Mouse (Mus musculus): Measurements from ENCODE around the gene Setd7. TPM values are rescaled to one million over a fixed set of nuclear protein-coding genes. Genes with fewer than 3 reads are reported as not detected.

Setd7 gene
- polyA plus RNA-seq, 1 experiment from 2014 or later, result 4.1 TPM

GRCm38 (mm10) chr3:51533573-51533972 lies 27.1 kb downstream of the Setd7 start:
- Histone ChIP-seq H3K27me3 (no peaks in the 10 kb centered on the region), H3K4me1 (replicated peaks) (peaks cover 22% of the 10 kb centered on the region), H3K4me3 (no peak overlapping the region), H3K9ac (no peak overlapping the region), H3K27ac (replicated peaks) (no peak overlapping the region), H3K9me3 (no peaks in the 10 kb centered on the region), H3K36me3 (peaks cover 93% of the 10 kb centered on the region), H3K4me2 (no peak overlapping the region)
- no peak for ATAC-seq (ENCODE audit: low read depth)
- 76% methylated on average over 5 of the region's 5 CpGs for WGBS

- peaks cover 92% of the 10 kb centered on the region for H3K36me3 ChIP-seq
- no peak for ATAC-seq (ENCODE audit: low read depth)
- WGBS, result 42% methylated on average over 5 of the region's 5 CpGs
- H3K27me3 ChIP-seq, result no peaks in the 10 kb centered on the region
- no peak overlapping the region for H3K4me3 ChIP-seq
- no peak overlapping the region for H3K4me2 ChIP-seq
- peak overlapping the region; percentile 79 for H3K27ac ChIP-seq (replicated peaks)
- no peaks in the 10 kb centered on the region for H3K9me3 ChIP-seq
- H3K9ac ChIP-seq, result no peak overlapping the region
- peaks cover 22% of the 10 kb centered on the region for H3K4me1 ChIP-seq (replicated peaks)
Observed at GRCm38 (mm10) chr3:51532282-51532620, 28.4 kb downstream of the Setd7 start.

- H3K9me3 ChIP-seq, result no peaks in the 10 kb centered on the region
- no peaks in the 10 kb centered on the region for H3K27me3 ChIP-seq
- H3K27ac ChIP-seq (replicated peaks), result peak overlapping the region; percentile 79
- H3K4me1 ChIP-seq (replicated peaks), result peaks cover 22% of the 10 kb centered on the region
- ATAC-seq (ENCODE audit: low read depth), result peak; percentile 83
- WGBS, result 63% methylated on average over 13 of the region's 13 CpGs
- peaks cover 93% of the 10 kb centered on the region for H3K36me3 ChIP-seq
- no peak overlapping the region for H3K4me2 ChIP-seq
- H3K9ac ChIP-seq, result no peak overlapping the region
- H3K4me3 ChIP-seq, result no peak overlapping the region
Observed at GRCm38 (mm10) chr3:51531473-51532281, 29.0 kb downstream of the Setd7 start.

- H3K4me1 ChIP-seq (replicated peaks), result peaks cover 9% of the 10 kb centered on the region
- no peak overlapping the region for H3K4me2 ChIP-seq
- no peak for ATAC-seq (ENCODE audit: low read depth)
- H3K27me3 ChIP-seq, result no peaks in the 10 kb centered on the region
- H3K9me3 ChIP-seq, result no peaks in the 10 kb centered on the region
- no peak overlapping the region for H3K4me3 ChIP-seq
- 95% methylated on average over 13 of the region's 13 CpGs for WGBS
- H3K9ac ChIP-seq, result no peak overlapping the region
- H3K36me3 ChIP-seq, result peaks cover 93% of the 10 kb centered on the region
- no peak overlapping the region for H3K27ac ChIP-seq (replicated peaks)
Observed at GRCm38 (mm10) chr3:51526891-51527290, 33.8 kb downstream of the Setd7 start.

GRCm38 (mm10) chr3:51525186-51525785 lies 35.4 kb downstream of the Setd7 start:
- Histone ChIP-seq H3K4me3 (no peak overlapping the region), H3K4me2 (no peak overlapping the region), H3K4me1 (replicated peaks) (0 out of 2 replicates have a peak, but pooled peaks cover 6% of the 10 kb centered on the region), H3K36me3 (peaks cover 92% of the 10 kb centered on the region), H3K27ac (replicated peaks) (no peak overlapping the region), H3K9me3 (no peaks in the 10 kb centered on the region), H3K9ac (no peak overlapping the region), H3K27me3 (no peaks in the 10 kb centered on the region)
- 85% methylated on average over 16 of the region's 16 CpGs for whole genome bisulfite sequencing
- no peak for ATAC-seq (ENCODE audit: low read depth)

GRCm38 (mm10) chr3:51521262-51521661 lies 39.4 kb downstream of the Setd7 start:
- Histone ChIP-seq H3K36me3 (peaks cover 66% of the 10 kb centered on the region), H3K9me3 (no peaks in the 10 kb centered on the region), H3K27ac (replicated peaks) (no peak overlapping the region), H3K9ac (no peak overlapping the region), H3K27me3 (no peaks in the 10 kb centered on the region), H3K4me2 (no peak overlapping the region), H3K4me1 (replicated peaks) (0 out of 2 replicates have a peak, but pooled peaks cover 6% of the 10 kb centered on the region), H3K4me3 (no peak overlapping the region)
- 91% methylated on average over 14 of the region's 14 CpGs for WGBS
- ATAC-seq (ENCODE audit: low read depth), result no peak

- no peak overlapping the region for H3K27ac ChIP-seq (replicated peaks)
- no peaks in the 10 kb centered on the region for H3K9me3 ChIP-seq
- no peak overlapping the region for H3K4me3 ChIP-seq
- no peaks in the 10 kb centered on the region for H3K27me3 ChIP-seq
- ATAC-seq (ENCODE audit: low read depth), result no peak
- peaks cover 41% of the 10 kb centered on the region for H3K36me3 ChIP-seq
- WGBS, result 76% methylated on average over 8 of the region's 8 CpGs
- H3K4me1 ChIP-seq (replicated peaks), result 0 out of 2 replicates have a peak, but pooled peaks cover 6% of the 10 kb centered on the region
- H3K4me2 ChIP-seq, result no peak overlapping the region
- no peak overlapping the region for H3K9ac ChIP-seq
Observed at GRCm38 (mm10) chr3:51518763-51519121, 41.9 kb downstream of the Setd7 start.

GRCm38 (mm10) chr3:51517878-51518762 lies 42.6 kb downstream of the Setd7 start:
- Histone ChIP-seq H3K36me3 (peaks cover 34% of the 10 kb centered on the region), H3K4me2 (no peak overlapping the region), H3K27me3 (no peaks in the 10 kb centered on the region), H3K9ac (no peak overlapping the region), H3K9me3 (no peaks in the 10 kb centered on the region), H3K4me1 (replicated peaks) (0 out of 2 replicates have a peak, but pooled peaks cover 6% of the 10 kb centered on the region), H3K27ac (replicated peaks) (no peak overlapping the region), H3K4me3 (no peak overlapping the region)
- ATAC-seq (ENCODE audit: low read depth), result no peak
- 82% methylated on average over 12 of the region's 12 CpGs for WGBS

GRCm38 (mm10) chr3:51517467-51517866 lies 43.2 kb downstream of the Setd7 start:
- Histone ChIP-seq H3K4me3 (no peak overlapping the region), H3K9ac (no peak overlapping the region), H3K9me3 (no peaks in the 10 kb centered on the region), H3K4me2 (no peak overlapping the region), H3K4me1 (replicated peaks) (0 out of 2 replicates have a peak, but pooled peaks cover 6% of the 10 kb centered on the region), H3K27ac (replicated peaks) (no peak overlapping the region), H3K36me3 (peaks cover 28% of the 10 kb centered on the region), H3K27me3 (no peaks in the 10 kb centered on the region)
- WGBS, result 83% methylated on average over 4 of the region's 4 CpGs
- ATAC-seq (ENCODE audit: low read depth), result no peak

GRCm38 (mm10) chr3:51511983-51512382 lies 48.7 kb downstream of the Setd7 start:
- Histone ChIP-seq H3K4me2 (no peak overlapping the region), H3K27ac (replicated peaks) (no peak overlapping the region), H3K4me1 (replicated peaks) (no peaks in the 10 kb centered on the region), H3K36me3 (no peaks in the 10 kb centered on the region), H3K4me3 (no peak overlapping the region), H3K9ac (no peak overlapping the region), H3K27me3 (no peaks in the 10 kb centered on the region), H3K9me3 (no peaks in the 10 kb centered on the region)
- ATAC-seq (ENCODE audit: low read depth), result no peak
- WGBS, result 96% methylated on average over 5 of the region's 5 CpGs

- WGBS, result 33% methylated on average over 8 of the region's 8 CpGs
- H3K4me1 ChIP-seq (replicated peaks), result no peaks in the 10 kb centered on the region
- no peak overlapping the region for H3K4me3 ChIP-seq
- H3K9me3 ChIP-seq, result no peaks in the 10 kb centered on the region
- no peaks in the 10 kb centered on the region for H3K27me3 ChIP-seq
- H3K27ac ChIP-seq (replicated peaks), result no peak overlapping the region
- H3K9ac ChIP-seq, result no peak overlapping the region
- no peak overlapping the region; the same call in 1 of the 2 replicates for H3K4me2 ChIP-seq
- H3K36me3 ChIP-seq, result no peaks in the 10 kb centered on the region
- peak; percentile 36; the same call in 1 of the 2 replicates for ATAC-seq (ENCODE audit: low read depth)
Observed at GRCm38 (mm10) chr3:51510903-51511302, 49.8 kb downstream of the Setd7 start.

- Histone ChIP-seq H3K9me3 (no peaks in the 10 kb centered on the region), H3K36me3 (no peaks in the 10 kb centered on the region), H3K27ac (replicated peaks) (peak overlapping the region; percentile 38; the same call in 1 of the 2 replicates), H3K4me3 (no peak overlapping the region), H3K9ac (no peak overlapping the region), H3K27me3 (no peaks in the 10 kb centered on the region), H3K4me1 (replicated peaks) (peaks cover 13% of the 10 kb centered on the region; the same call in 1 of the 2 replicates), H3K4me2 (no peak overlapping the region)
- no peak for ATAC-seq (ENCODE audit: low read depth)
- 52% methylated on average over 19 of the region's 19 CpGs for WGBS
Observed at GRCm38 (mm10) chr3:51505465-51505864, 55.2 kb downstream of the Setd7 start.
